Mouse (Mus musculus) forebrain, embryonic 15.5 days (tissue): ENCODE measurements around the gene Maged2. TPM values are rescaled to one million over a fixed set of nuclear protein-coding genes. Genes with fewer than 3 reads are reported as not detected.
A peak's percentile ranks its signal among the peaks of the same experiment; 100 is the strongest.
"Not testable (repeated sequence)": the region's sequence is repeated elsewhere in the genome, so short reads cannot be mapped to it uniquely, and the experiment has no call there.

Experiments used
- ATAC-seq: fragments of 200-750 bp; cut with Nextera tagmentation; replicated peaks from 2 replicates; pipeline ENCODE4 v1.8.0; 2017; ENCODE audit warnings: mild to moderate bottlenecking, moderate TSS enrichment, moderate library complexity
- H3K27ac ChIP-seq: fragments of 300-500 bp; sonication (generic); replicated peaks from 2 replicates; pipeline ENCODE4 v1.5.1; 2015; ENCODE audit warnings: mild to moderate bottlenecking, inconsistent platforms
- H3K27me3 ChIP-seq: fragments of 300-500 bp; sonication (generic); 2 replicates; pipeline ENCODE4 v1.6.1; 2015; ENCODE audit warnings: inconsistent platforms
- H3K36me3 ChIP-seq: fragments of 300-500 bp; sonication (generic); 2 replicates; pipeline ENCODE4 v1.6.1; 2015; ENCODE audit warnings: mild to moderate bottlenecking, inconsistent platforms
- H3K4me1 ChIP-seq: fragments of 300-500 bp; sonication (generic); 2 replicates; pipeline ENCODE4 v1.6.1; 2015; ENCODE audit warnings: inconsistent platforms
- H3K4me2 ChIP-seq: fragments of 300-500 bp; sonication (generic); replicated peaks from 2 replicates; pipeline ENCODE4 v1.6.1; 2015; ENCODE audit warnings: mild to moderate bottlenecking, inconsistent platforms
- H3K4me3 ChIP-seq: fragments of 300-500 bp; sonication (generic); 2 replicates; pipeline ENCODE4 v1.5.1; 2015; ENCODE audit warnings: mild to moderate bottlenecking, inconsistent platforms
- H3K9ac ChIP-seq: fragments of 300-500 bp; sonication (generic); replicated peaks from 2 replicates; pipeline ENCODE4 v1.6.1; 2015; ENCODE audit warnings: mild to moderate bottlenecking, inconsistent platforms
- H3K9me3 ChIP-seq: fragments of 300-500 bp; sonication (generic); 2 replicates; pipeline ENCODE4 v1.6.1; 2016; ENCODE audit warnings: inconsistent platforms
- WGBS: fragments of 180-500 bp; shearing (Covaris S2); methylation state at CpG from one replicate; pipeline ENCODE4 v1.1.7; 2015; ENCODE audit warnings: mixed read lengths; 5-methylcytosine and 5-hydroxymethylcytosine counted together
- polyA plus RNA-seq: library from polyadenylated mRNA; unstranded; fragments of >200 nt; fragmentation: Nextera tagmentation; extraction: Ambion mirVana; gene quantifications from 2 replicates; pipeline ENCODE4 v1.2.1, GENCODE M21; 2015

Maged2 gene
- polyA plus RNA-seq = 289 and 297 TPM in 2 replicates

DNA sequence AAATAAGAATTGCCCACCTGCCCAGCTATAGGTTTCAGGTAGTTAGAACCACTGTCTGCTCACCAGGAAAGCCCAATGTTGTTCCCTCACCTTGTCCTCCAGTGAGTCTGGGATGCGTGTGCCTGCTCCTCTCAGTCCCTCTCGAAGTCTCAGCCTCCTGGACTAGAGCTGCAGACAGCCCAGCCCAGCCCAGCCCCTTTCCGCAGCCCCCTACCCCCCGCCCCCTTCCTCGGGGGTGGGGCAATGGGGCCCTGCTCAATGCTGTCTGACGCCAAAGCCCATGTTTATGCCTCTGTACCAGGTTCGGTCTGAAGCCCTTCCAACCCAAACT lies at the start of gene Maged2:
Gene Maged2 (minus strand): TSS at position 207 of the 331 bp plus-strand sequence.
- WGBS = 27% methylated on average over 7 of the region's 7 CpGs
- no peaks in the 10 kb centered on the region for H3K27me3 ChIP-seq
- ATAC-seq = peak; percentile 36
- H3K9ac ChIP-seq = peak within 1 kb of the TSS; percentile 48
- no peaks in the 10 kb centered on the region for H3K9me3 ChIP-seq
- peaks cover 14% of the 10 kb centered on the region; the same call in 1 of the 2 replicates for H3K36me3 ChIP-seq
- H3K4me1 ChIP-seq = peaks cover 6% of the 10 kb centered on the region
- H3K4me3 ChIP-seq = peak within 1 kb of the TSS; percentile 56
- peak within 1 kb of the TSS; percentile 48 for H3K4me2 ChIP-seq
- H3K27ac ChIP-seq = peak within 1 kb of the TSS; percentile 88

DNA sequence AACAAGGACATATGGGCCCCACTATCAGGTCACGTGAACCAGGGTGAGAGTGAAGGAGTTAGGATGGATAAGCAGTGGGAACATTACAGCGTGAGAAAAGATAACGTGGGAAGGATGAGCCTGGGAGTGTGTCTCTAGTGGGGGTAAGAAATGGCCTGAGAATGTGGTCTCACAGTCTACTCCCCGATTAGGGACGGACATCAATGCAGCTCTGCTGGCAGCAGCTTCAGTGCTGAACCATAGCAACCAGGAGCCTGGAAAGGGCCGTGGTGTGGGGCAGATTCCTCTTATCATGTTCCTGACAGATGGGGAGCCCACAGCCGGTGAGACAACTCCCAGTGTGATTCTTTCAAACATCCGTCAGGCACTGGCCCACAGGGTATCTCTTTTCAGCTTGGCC lies 34.1 kb upstream of the Maged2 start:
- no peaks in the 10 kb centered on the region for H3K36me3 ChIP-seq
- WGBS = 82% methylated on average over 8 of the region's 8 CpGs
- no peak overlapping the region for H3K4me3 ChIP-seq
- no peaks in the 10 kb centered on the region for H3K27me3 ChIP-seq
- ATAC-seq = no peak
- no peak overlapping the region for H3K4me2 ChIP-seq
- no peaks in the 10 kb centered on the region for H3K4me1 ChIP-seq
- no peaks in the 10 kb centered on the region for H3K9me3 ChIP-seq
- H3K27ac ChIP-seq = no peak overlapping the region
- H3K9ac ChIP-seq = no peak overlapping the region

DNA sequence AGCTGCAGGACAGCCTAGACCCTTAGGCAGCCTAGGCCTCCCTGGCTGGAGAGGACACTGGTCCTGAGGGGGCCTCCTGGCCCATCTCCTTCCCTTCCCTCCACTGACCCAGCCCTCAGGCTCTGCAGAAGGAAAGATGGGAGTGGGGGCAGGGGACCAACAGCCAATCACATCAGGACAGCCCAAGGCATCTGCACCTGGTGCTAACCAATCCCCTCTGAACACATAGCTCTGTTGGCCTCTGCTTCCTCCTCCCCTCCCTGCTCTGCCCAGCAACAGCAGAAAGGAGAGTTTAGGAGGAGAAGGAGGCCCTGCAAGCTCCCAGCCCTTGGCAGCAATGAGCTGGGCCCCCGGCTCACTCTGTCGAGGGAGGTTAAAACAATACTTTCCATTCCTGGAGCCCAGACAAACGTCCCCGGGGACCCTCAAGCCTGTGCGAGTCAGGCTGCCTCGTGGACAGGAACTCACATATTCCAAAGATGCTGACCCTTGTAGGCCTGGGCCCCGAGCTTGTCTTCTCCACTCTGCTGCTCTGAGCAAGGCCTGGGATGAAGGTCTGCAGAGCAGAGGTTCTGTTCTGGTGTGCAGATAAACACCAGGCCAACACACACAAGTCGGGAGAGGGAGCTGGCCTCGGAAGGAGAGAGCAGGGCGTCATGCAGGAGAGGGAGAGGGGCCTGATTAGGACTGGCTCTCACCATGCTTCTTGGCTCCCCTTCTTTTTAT lies 31.5 kb upstream of the Maged2 start:
- H3K4me3 ChIP-seq, H3K4me2 ChIP-seq, H3K9ac ChIP-seq, H3K36me3 ChIP-seq, H3K9me3 ChIP-seq, H3K4me1 ChIP-seq, H3K27me3 ChIP-seq, H3K27ac ChIP-seq: not testable (repeated sequence)
- WGBS = 68% methylated on average over 4 of the region's 10 CpGs
- peak; percentile 60; the same call in 1 of the 2 replicates for ATAC-seq

DNA sequence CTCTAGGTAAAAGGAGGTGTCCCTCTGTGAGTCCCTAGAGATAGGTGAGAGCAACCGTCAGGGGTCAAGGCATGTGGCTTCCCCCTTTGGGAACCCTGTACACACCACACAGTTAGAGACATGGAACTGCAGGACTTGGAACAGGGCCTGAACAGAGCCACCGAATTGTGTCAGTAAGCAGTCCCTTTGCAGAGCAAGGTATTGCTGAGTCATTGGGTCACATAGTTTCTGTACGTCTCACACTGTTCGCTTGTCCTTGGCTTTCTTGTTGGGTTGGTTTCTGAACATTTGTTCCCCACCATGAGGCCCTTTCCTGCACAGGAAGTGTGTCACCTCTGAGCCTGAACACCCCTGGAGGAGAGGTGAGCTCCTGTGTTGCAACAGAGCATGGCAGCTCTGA lies 29.1 kb upstream of the Maged2 start:
- WGBS = 85% methylated on average over 2 of the region's 4 CpGs
- H3K27me3 ChIP-seq, ATAC-seq, H3K9ac ChIP-seq, H3K4me1 ChIP-seq, H3K9me3 ChIP-seq, H3K4me3 ChIP-seq, H3K4me2 ChIP-seq, H3K27ac ChIP-seq, H3K36me3 ChIP-seq: not testable (repeated sequence)

DNA sequence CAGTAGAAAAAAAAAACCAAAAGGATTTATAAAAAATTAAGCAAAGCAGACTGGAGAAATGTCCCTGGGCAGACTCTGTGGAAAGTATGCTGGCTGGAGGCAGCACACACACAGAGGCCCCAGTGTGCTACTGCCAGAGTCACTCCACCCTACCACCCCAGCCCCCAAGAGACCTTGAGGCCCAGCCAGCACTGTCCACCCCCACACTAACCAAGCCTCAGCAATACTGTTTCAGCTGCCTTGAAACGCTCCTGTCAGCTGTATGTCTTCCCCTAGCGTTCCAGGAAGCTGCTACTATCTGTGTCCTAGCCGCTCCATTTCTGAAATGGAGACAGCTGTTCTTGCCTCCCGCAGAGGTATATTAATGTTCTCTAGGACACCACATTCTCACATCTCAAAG lies 16.2 kb upstream of the Maged2 start:
- 81% methylated on average over 4 of the region's 4 CpGs for WGBS
- Histone ChIP-seq H3K9me3 (no peaks in the 10 kb centered on the region), H3K36me3 (no peaks in the 10 kb centered on the region), H3K4me1 (no peaks in the 10 kb centered on the region), H3K4me2 (no peak overlapping the region), H3K27ac (no peak overlapping the region), H3K4me3 (no peak overlapping the region), H3K27me3 (no peaks in the 10 kb centered on the region), H3K9ac (no peak overlapping the region)
- no peak for ATAC-seq

DNA sequence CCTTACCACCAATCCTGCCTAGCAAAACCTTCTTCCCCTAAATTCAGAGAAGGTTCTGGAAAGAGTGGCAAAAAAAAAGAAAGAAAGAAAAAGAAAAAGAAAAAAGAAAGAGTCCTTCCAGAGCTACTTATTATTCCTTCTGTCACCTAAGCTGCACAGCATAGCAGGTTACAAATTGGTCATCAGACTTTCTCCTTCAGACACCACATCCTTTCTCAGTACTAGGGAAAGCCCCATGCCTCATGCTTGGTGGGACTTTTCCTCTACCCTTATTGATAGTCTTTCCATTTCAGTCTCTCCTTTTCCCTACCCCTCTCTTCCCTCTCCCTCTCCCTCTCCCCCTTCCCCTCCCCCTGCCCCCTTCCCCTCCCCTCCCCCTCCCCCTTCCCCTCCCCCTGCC lies 3.1 kb upstream of the Maged2 start:
- Histone ChIP-seq H3K27ac (no peak overlapping the region), H3K4me1 (peaks cover under 1% of the 10 kb centered on the region), H3K9me3 (no peaks in the 10 kb centered on the region), H3K4me3 (no peak overlapping the region), H3K36me3 (no peaks in the 10 kb centered on the region), H3K27me3 (no peaks in the 10 kb centered on the region), H3K9ac (no peak overlapping the region), H3K4me2 (no peak overlapping the region)
- no peak for ATAC-seq

DNA sequence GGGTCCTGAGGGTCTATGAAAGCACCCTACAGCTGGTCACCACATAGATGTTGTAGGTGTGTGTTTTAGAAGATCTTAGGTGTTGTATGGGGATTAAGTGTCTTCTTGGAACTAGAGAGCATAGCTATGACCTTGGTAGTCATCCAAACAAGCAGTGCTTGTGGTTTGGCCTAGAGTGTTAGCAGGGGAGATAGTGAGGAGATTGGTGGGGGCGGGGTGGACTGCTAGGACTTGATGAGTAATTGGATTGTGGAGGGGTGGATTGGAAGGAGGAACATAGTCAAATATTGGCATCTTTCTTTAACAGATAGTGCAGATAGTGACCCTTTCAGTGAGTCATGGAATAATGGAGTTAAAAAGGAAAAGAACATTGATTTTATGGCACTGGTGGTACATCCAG lies 1.5 kb upstream of the Maged2 start:
- Histone ChIP-seq H3K27ac (no peak overlapping the region), H3K4me3 (no peak overlapping the region), H3K9ac (no peak overlapping the region), H3K4me1 (peaks cover 6% of the 10 kb centered on the region), H3K27me3 (no peaks in the 10 kb centered on the region), H3K4me2 (no peak overlapping the region), H3K36me3 (peaks cover 6% of the 10 kb centered on the region; the same call in 1 of the 2 replicates), H3K9me3 (no peaks in the 10 kb centered on the region)
- ATAC-seq = no peak
- WGBS = 88% methylated on average over 1 of the region's 1 CpGs

DNA sequence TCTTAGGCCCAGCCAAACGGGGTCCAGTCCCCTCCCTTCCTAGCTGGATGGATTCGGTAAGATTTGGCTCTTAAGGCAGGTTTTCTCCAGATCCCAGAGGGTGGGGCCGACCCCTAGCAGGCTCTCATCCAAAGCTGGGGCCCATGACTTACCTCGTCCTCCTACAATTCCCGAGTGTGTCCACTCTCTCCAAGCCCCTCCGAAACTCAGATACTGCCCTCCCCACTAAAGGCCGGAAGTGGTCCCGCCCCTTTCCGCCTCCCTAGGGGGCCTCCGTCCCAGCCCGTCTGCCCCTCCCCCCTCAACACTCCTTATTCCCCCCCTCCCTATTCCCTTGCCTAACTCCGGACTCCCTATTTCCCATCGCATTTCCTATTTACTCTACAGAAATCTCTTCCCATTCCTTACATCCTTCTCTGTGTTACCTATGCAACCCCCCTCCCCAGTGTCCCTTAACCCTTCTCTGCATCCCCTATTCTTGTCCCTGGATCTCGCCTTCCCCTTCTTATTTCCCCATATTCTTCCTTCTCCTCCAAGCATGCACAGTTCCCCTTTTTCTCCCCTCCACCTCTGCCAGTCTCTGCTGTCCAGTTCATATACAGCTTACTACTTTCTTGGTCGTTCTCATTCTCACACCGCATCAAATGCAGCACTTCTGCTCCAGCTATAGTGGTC lies 544 bp downstream of the Maged2 start:
- H3K36me3 ChIP-seq = peaks cover 14% of the 10 kb centered on the region; the same call in 1 of the 2 replicates
- 32% methylated on average over 16 of the region's 16 CpGs for WGBS
- H3K9ac ChIP-seq = peak overlapping the region; percentile 48
- H3K4me2 ChIP-seq = peak overlapping the region; percentile 48
- peaks cover 6% of the 10 kb centered on the region for H3K4me1 ChIP-seq
- peak; percentile 66 for ATAC-seq
- no peaks in the 10 kb centered on the region for H3K9me3 ChIP-seq
- peak overlapping the region; percentile 88 for H3K27ac ChIP-seq
- H3K4me3 ChIP-seq = peak overlapping the region; percentile 56
- no peaks in the 10 kb centered on the region for H3K27me3 ChIP-seq

DNA sequence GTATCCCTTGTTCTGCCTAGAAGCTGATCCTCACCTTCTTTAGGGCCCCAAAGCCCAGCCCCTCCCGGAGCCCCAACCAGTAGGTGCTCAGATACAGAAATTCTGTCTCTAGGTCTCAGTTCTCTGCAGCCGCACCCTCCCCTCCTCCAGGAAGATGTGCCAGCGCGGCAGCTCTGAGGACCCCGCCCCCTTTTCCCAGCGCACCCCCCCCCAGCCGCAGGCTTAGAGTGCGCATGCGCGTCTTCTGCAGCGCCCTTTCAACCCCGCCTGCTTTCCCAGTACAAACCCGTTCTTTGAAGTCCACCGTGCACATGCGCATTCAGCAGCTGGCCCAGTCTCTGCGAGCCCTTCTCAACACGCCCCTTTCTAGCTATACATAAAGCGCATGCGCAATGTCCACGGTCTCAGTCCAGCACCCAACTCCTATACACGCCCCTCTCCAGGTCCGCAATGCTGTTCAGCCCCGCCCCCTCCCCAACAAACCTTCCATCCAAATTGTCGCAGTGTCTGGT lies 1.3 kb downstream of the Maged2 start:
- peak overlapping the region; percentile 56 for H3K4me3 ChIP-seq
- peak; percentile 93 for ATAC-seq

DNA sequence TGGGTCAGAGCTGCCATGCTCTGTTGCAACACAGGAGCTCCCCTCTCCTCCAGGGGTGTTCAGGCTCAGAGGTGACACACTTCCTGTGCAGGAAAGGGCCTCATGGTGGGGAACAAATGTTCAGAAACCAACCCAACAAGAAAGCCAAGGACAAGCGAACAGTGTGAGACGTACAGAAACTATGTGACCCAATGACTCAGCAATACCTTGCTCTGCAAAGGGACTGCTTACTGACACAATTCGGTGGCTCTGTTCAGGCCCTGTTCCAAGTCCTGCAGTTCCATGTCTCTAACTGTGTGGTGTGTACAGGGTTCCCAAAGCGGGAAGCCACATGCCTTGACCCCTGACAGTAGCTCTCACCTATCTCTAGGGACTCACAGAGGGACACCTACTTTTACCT lies 13.2 kb downstream of the Maged2 start:
- H3K4me3 ChIP-seq, H3K4me1 ChIP-seq, H3K9ac ChIP-seq, H3K27ac ChIP-seq, H3K9me3 ChIP-seq, ATAC-seq, H3K36me3 ChIP-seq, H3K27me3 ChIP-seq, H3K4me2 ChIP-seq: not testable (repeated sequence)
- 82% methylated on average over 2 of the region's 4 CpGs for WGBS

More for the DNA sequence above, 1.3 kb downstream of the Maged2 start:
- WGBS = 19% methylated on average over 24 of the region's 24 CpGs
- Histone ChIP-seq H3K36me3 (peaks cover 14% of the 10 kb centered on the region; the same call in 1 of the 2 replicates), H3K9ac (peak overlapping the region; percentile 48), H3K27me3 (no peaks in the 10 kb centered on the region), H3K9me3 (no peaks in the 10 kb centered on the region), H3K27ac (peak overlapping the region; percentile 88), H3K4me2 (peak overlapping the region; percentile 48), H3K4me1 (peaks cover 6% of the 10 kb centered on the region)

DNA sequence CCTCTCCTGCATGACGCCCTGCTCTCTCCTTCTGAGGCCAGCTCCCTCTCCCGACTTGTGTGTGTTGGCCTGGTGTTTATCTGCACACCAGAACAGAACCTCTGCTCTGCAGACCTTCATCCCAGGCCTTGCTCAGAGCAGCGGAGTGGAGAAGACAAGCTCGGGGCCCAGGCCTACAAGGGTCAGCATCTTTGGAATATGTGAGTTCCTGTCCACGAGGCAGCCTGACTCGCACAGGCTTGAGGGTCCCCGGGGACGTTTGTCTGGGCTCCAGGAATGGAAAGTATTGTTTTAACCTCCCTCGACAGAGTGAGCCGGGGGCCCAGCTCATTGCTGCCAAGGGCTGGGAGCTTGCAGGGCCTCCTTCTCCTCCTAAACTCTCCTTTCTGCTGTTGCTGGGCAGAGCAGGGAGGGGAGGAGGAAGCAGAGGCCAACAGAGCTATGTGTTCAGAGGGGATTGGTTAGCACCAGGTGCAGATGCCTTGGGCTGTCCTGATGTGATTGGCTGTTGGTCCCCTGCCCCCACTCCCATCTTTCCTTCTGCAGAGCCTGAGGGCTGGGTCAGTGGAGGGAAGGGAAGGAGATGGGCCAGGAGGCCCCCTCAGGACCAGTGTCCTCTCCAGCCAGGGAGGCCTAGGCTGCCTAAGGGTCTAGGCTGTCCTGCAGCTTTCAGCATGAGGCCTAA lies 15.5 kb downstream of the Maged2 start:
- not testable (repeated sequence) for H3K4me1 ChIP-seq, H3K9me3 ChIP-seq, H3K4me3 ChIP-seq, H3K36me3 ChIP-seq, H3K4me2 ChIP-seq, H3K27ac ChIP-seq, H3K27me3 ChIP-seq, H3K9ac ChIP-seq
- ATAC-seq = peak; percentile 66
- 85% methylated on average over 3 of the region's 10 CpGs for WGBS
